Mouse (Mus musculus) right cerebral cortex, postnatal 10 days (tissue): ENCODE data around the gene Adgrl3.

Experiments
- DNase-seq, 2 experiments: peaks; one replicate each; pipeline ENCODE4 v3.0.0; 2021; ENCODE audit warnings: low spot score in 2 of 2

The Adgrl3 gene

GRCm38 (mm10) chr5:81019590-81020254 is at the start of gene Adgrl3:
Adgrl3 (plus strand) TSS chr5:81020138.
- peak; percentile 88 to 90 for DNase-seq

- no peak for DNase-seq
Observed at GRCm38 (mm10) chr5:81019166-81019565, 772 bp upstream of the Adgrl3 start.

- peak; percentile 80 to 86 for DNase-seq
Observed at GRCm38 (mm10) chr5:81020281-81021005, 505 bp downstream of the Adgrl3 start.

GRCm38 (mm10) chr5:81021006-81021320 is 1.0 kb downstream of the Adgrl3 start:
- peak in 1 of 2 experiments; percentile 23 for DNase-seq

GRCm38 (mm10) chr5:81021331-81021863 is 1.5 kb downstream of the Adgrl3 start:
- peak; percentile 73 to 75 for DNase-seq

- peak in 1 of 2 experiments; percentile 70 for DNase-seq
Observed at GRCm38 (mm10) chr5:81021864-81022305, 1.9 kb downstream of the Adgrl3 start.

GRCm38 (mm10) chr5:81022306-81023071 is 2.6 kb downstream of the Adgrl3 start:
- DNase-seq, result peak; percentile 57 to 59

- DNase-seq, result peak in 1 of 2 experiments; percentile 31
Observed at GRCm38 (mm10) chr5:81023923-81024715, 4.2 kb downstream of the Adgrl3 start.

- peak; percentile 46 to 66 for DNase-seq
Observed at GRCm38 (mm10) chr5:81028875-81029274, 8.9 kb downstream of the Adgrl3 start.

- DNase-seq, result no peak
Observed at GRCm38 (mm10) chr5:81037091-81037490, 17.2 kb downstream of the Adgrl3 start.

- DNase-seq, result no peak
Observed at GRCm38 (mm10) chr5:81043875-81044274, 23.9 kb downstream of the Adgrl3 start.

- DNase-seq, result no peak
Observed at GRCm38 (mm10) chr5:81046128-81046527, 26.2 kb downstream of the Adgrl3 start.

GRCm38 (mm10) chr5:81054628-81055027 is 34.7 kb downstream of the Adgrl3 start:
- no peak for DNase-seq

GRCm38 (mm10) chr5:81055253-81055652 is 35.3 kb downstream of the Adgrl3 start:
- no peak for DNase-seq

- no peak for DNase-seq
Observed at GRCm38 (mm10) chr5:81058122-81058521, 38.2 kb downstream of the Adgrl3 start.

- DNase-seq, result no peak
Observed at GRCm38 (mm10) chr5:81060950-81061349, 41.0 kb downstream of the Adgrl3 start.

GRCm38 (mm10) chr5:81061386-81061785 is 41.4 kb downstream of the Adgrl3 start:
- no peak for DNase-seq

GRCm38 (mm10) chr5:81064026-81064425 is 44.1 kb downstream of the Adgrl3 start:
- no peak for DNase-seq

- no peak for DNase-seq
Observed at GRCm38 (mm10) chr5:81068173-81068572, 48.2 kb downstream of the Adgrl3 start.

GRCm38 (mm10) chr5:81068839-81069238 is 48.9 kb downstream of the Adgrl3 start:
- DNase-seq, result no peak

- DNase-seq, result no peak
Observed at GRCm38 (mm10) chr5:81072888-81073287, 53.0 kb downstream of the Adgrl3 start.
